Mouse (Mus musculus) cerebellum, adult 2 months (tissue): ENCODE measurements at regions not wholly inside any gene's neighbourhood (a gene's known extent, or its start where the extent isn't known, plus 50 kb on each side); places are given as distances from the start of the nearest gene placed in this dataset.

Experiments
- CTCF ChIP-seq: fragments of 200-500 bp; IDR thresholded peaks from 2 replicates; pipeline ENCODE4 v1.5.1; 2011; ENCODE audit warnings: low read depth, mild to moderate bottlenecking, control low read depth, low read length, moderate library complexity, borderline replicate concordance; ENCODE audit not compliant: insufficient read depth
- POLR2A ChIP-seq: fragments of 200-500 bp; IDR thresholded peaks from 2 replicates; pipeline ENCODE4 v1.6.1; 2011; ENCODE audit warnings: low read length, control low read depth, borderline replicate concordance; ENCODE audit not compliant: insufficient read depth

GRCm38 (mm10) chr4:142340057-142340456 lies 100.9 kb upstream of the Kazn start:
- TF ChIP-seq CTCF (no peak), POLR2A (no peak)
